Mouse (Mus musculus) urinary bladder, postnatal 14 days (tissue): ENCODE measurements around the gene Ankrd13b.

Source experiments
- DNase-seq: peaks from one replicate; pipeline ENCODE4 v3.0.0; 2021; ENCODE audit warnings: low spot score

Ankrd13b gene

GRCm38 (mm10) chr11:77462283-77463100, 27.0 kb downstream of the Ankrd13b start, which contains the start of gene Coro6:
Gene Coro6 (plus strand): TSS chr11:77462411.
- peak; percentile 83 for DNase-seq

- DNase-seq = no peak
These were observed 27.6 kb downstream of the Ankrd13b start for GRCm38 (mm10) chr11:77461856-77462255.

GRCm38 (mm10) chr11:77456866-77457265, 32.6 kb downstream of the Ankrd13b start:
- no peak for DNase-seq

- DNase-seq = no peak
These were observed 33.5 kb downstream of the Ankrd13b start for GRCm38 (mm10) chr11:77455770-77456510.

- DNase-seq = no peak
These were observed 36.1 kb downstream of the Ankrd13b start for GRCm38 (mm10) chr11:77453388-77453787.

- no peak for DNase-seq
These were observed 37.8 kb downstream of the Ankrd13b start for GRCm38 (mm10) chr11:77451670-77452069.

- no peak for DNase-seq
These were observed 40.3 kb downstream of the Ankrd13b start for GRCm38 (mm10) chr11:77449224-77449623.

GRCm38 (mm10) chr11:77446628-77447041, 42.8 kb downstream of the Ankrd13b start:
- DNase-seq = peak; percentile 57

- peak; percentile 54 for DNase-seq
These were observed 44.5 kb downstream of the Ankrd13b start for GRCm38 (mm10) chr11:77444939-77445338.

- peak; percentile 60 for DNase-seq
These were observed 47.0 kb downstream of the Ankrd13b start for GRCm38 (mm10) chr11:77442186-77443170.

- peak; percentile 28 for DNase-seq
These were observed 48.5 kb downstream of the Ankrd13b start for GRCm38 (mm10) chr11:77441020-77441419.

- no peak for DNase-seq
These were observed 49.4 kb downstream of the Ankrd13b start for GRCm38 (mm10) chr11:77440081-77440480.

GRCm38 (mm10) chr11:77437026-77437425, 52.5 kb downstream of the Ankrd13b start:
- no peak for DNase-seq

GRCm38 (mm10) chr11:77428446-77428845, 61.0 kb downstream of the Ankrd13b start:
- DNase-seq = peak; percentile 29

- DNase-seq = no peak
These were observed 66.2 kb downstream of the Ankrd13b start for GRCm38 (mm10) chr11:77423175-77423859.
